Mouse (Mus musculus): ENCODE data around the gene C130050O18Rik. TPM values are rescaled to one million over a fixed set of nuclear protein-coding genes. Genes with fewer than 3 reads are reported as not detected.

The C130050O18Rik gene
- total and polyA plus RNA-seq, 2 experiments: 0.18 to 1.6 TPM

DNA sequence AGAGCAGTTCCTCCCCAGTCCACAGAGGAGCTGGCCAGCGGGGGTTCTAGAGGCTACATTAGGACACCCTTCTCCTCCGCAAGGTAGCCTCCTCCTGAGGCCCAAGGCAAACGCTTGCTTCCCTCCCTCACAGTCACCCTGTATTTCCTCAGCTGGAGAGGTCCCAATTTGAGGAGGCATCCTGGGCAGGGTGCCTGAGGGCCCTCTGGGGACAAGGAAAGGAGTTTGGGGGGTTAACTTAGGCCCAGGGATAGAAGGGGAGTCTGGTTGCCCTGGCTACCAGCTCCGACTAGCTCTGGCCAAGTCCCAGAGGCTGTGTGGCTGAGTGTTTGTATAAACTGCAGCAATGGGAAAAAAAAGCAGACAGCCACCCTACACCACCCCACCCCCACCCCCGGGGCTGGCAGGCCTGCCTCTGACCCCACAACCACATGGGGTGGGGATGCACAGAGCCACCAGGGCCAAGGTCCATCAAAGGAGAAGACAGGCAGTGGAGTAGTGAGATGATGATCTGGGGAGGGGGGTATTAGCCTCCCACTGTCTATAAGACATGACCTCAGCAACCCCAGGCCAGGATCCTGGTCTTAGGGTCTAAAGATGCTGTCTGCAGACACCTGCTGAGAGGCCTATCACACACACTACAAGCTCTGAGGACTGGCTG lies 40.0 kb upstream of the C130050O18Rik start:
- Histone ChIP-seq H3K4me3 (ENCODE audit: insufficient read depth, low read depth, low read length) (no peak overlapping the region), H3K9ac (ENCODE audit: low read depth, low read length) (peak overlapping the region; percentile 40), H3K4me1 (ENCODE audit: control insufficient read depth, insufficient read depth, low read length) (peaks cover 55% of the 10 kb centered on the region), H3K36me3 (ENCODE audit: control insufficient read depth, insufficient read depth, low read length) (no peaks in the 10 kb centered on the region), H3K27me3 (ENCODE audit: control insufficient read depth, insufficient read depth, low read length) (no peaks in the 10 kb centered on the region), H3K79me2 (ENCODE audit: control insufficient read depth, insufficient read depth, low read length) (no peaks in the 10 kb centered on the region), H3K27ac (replicated peaks; ENCODE audit: insufficient read depth, low read depth, low read length) (peak overlapping the region; percentile 93)
- DNase-seq (ENCODE audit: extremely low read depth, low read depth, low spot score): peak; percentile 49
- no peak for TF ChIP-seq CTCF (IDR thresholded peaks at IDR 0.05; ENCODE audit: low read depth, low read length)
- no peak for TF ChIP-seq POLR2A (IDR thresholded peaks at IDR 0.05; ENCODE audit: extremely low read depth, insufficient read depth, low read length)
- 5% methylated on average over 5 of the region's 5 CpGs for WGBS

DNA sequence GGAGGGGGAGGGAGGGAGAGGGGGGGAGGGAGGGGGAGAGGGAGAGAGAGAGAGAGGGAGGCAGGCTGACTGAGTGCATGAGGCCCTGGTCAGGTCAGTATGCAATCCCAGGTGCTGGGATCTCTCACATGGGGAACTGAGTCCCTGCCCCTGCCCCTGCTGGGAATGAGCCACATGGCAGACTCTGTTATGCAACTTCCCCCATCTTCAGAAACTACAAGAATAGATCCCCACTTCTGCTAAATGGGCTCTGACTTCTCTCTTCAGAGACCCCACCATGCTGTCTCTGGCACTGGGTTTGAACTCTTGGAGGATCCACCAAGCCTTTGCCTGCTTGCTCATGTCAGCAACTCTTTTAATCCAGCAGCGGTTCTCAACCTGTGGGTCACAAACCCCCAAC lies 39.3 kb upstream of the C130050O18Rik start:
- TF ChIP-seq POLR2A (IDR thresholded peaks at IDR 0.05; ENCODE audit: extremely low read depth, insufficient read depth, low read length) (no peak), CTCF (IDR thresholded peaks at IDR 0.05; ENCODE audit: low read depth, low read length) (no peak)
- Histone ChIP-seq H3K4me3 (ENCODE audit: insufficient read depth, low read depth, low read length) (no peak overlapping the region), H3K4me1 (ENCODE audit: control insufficient read depth, insufficient read depth, low read length) (peaks cover 63% of the 10 kb centered on the region), H3K79me2 (ENCODE audit: control insufficient read depth, insufficient read depth, low read length) (peaks cover 3% of the 10 kb centered on the region; the same call in 1 of the 2 replicates), H3K36me3 (ENCODE audit: control insufficient read depth, insufficient read depth, low read length) (no peaks in the 10 kb centered on the region), H3K9ac (ENCODE audit: low read depth, low read length) (peak overlapping the region; percentile 13; the same call in 1 of the 2 replicates), H3K27ac (replicated peaks; ENCODE audit: insufficient read depth, low read depth, low read length) (peak overlapping the region; percentile 77), H3K27me3 (ENCODE audit: control insufficient read depth, insufficient read depth, low read length) (no peaks in the 10 kb centered on the region)
- 70% methylated on average over 1 of the region's 1 CpGs for WGBS
- peak; percentile 55 for DNase-seq (ENCODE audit: extremely low read depth, low read depth, low spot score)

DNA sequence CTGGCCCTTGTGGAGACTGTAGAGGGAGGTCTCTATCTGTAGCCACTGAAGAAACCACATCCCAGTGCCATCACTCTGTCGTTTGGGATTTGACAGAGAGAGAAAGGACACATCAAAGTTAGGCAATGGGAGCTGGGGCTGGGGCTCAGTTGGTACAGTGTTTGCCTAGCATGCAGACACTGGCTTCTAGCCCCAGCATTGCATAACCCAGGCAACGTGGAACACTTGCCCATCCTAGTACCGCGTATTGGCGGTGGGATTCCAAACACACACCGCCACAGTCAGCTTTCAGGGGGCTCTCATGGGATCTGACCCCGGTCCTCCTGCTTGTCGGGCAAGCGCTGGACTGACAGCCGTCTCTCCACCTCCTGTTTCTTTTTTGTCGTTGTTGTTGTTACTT lies 38.6 kb upstream of the C130050O18Rik start:
- DNase-seq (ENCODE audit: extremely low read depth, low read depth, low spot score): peak; percentile 89

DNA sequence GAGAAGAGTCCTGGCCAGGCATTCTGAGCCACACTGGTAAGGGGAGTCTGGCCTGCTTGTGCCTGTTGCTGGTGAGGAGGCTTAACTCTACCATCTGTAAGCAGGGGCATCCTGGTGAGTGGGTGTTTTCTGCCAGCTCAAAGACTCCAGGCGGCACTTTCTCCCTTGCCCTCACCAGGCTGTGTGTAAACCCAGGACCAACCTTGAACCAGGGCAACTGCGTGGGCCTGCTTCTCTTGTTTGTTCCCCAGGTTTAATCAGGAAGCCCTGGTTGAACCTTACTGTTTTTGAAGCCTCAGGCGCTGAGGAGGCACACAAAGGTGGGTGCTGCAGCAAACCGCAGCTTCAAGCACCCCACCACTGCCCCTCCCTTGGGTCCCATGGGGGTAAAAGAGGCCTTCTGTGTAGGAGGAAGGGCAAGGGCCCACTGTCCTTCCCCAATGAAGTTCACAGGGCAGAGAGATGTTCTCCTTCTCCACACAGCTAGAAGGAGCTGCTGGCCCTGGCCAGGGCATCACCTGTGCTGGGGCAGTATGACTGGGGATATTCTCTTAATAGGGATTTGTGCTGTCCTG lies 37.1 kb upstream of the C130050O18Rik start:
- TF ChIP-seq POLR2A (IDR thresholded peaks at IDR 0.05; ENCODE audit: extremely low read depth, insufficient read depth, low read length) (no peak), CTCF (IDR thresholded peaks at IDR 0.05; ENCODE audit: low read depth, low read length) (no peak)
- Histone ChIP-seq H3K27me3 (ENCODE audit: control insufficient read depth, insufficient read depth, low read length) (no peaks in the 10 kb centered on the region), H3K4me3 (ENCODE audit: insufficient read depth, low read depth, low read length) (no peak overlapping the region), H3K4me1 (ENCODE audit: control insufficient read depth, insufficient read depth, low read length) (peaks cover 68% of the 10 kb centered on the region), H3K9ac (ENCODE audit: low read depth, low read length) (peak overlapping the region; percentile 58), H3K36me3 (ENCODE audit: control insufficient read depth, insufficient read depth, low read length) (no peaks in the 10 kb centered on the region), H3K27ac (replicated peaks; ENCODE audit: insufficient read depth, low read depth, low read length) (peak overlapping the region; percentile 77), H3K79me2 (ENCODE audit: control insufficient read depth, insufficient read depth, low read length) (peaks cover 3% of the 10 kb centered on the region; the same call in 1 of the 2 replicates)
- DNase-seq (ENCODE audit: extremely low read depth, low read depth, low spot score): peak; percentile 82
- WGBS: 18% methylated on average over 4 of the region's 4 CpGs

More for the DNA sequence above, 38.6 kb upstream of the C130050O18Rik start:
- Histone ChIP-seq H3K27ac (replicated peaks; ENCODE audit: insufficient read depth, low read depth, low read length) (peak overlapping the region; percentile 77), H3K36me3 (ENCODE audit: control insufficient read depth, insufficient read depth, low read length) (no peaks in the 10 kb centered on the region), H3K9ac (ENCODE audit: low read depth, low read length) (peak overlapping the region; percentile 28; the same call in 1 of the 2 replicates), H3K4me3 (ENCODE audit: insufficient read depth, low read depth, low read length) (no peak overlapping the region), H3K79me2 (ENCODE audit: control insufficient read depth, insufficient read depth, low read length) (peaks cover 3% of the 10 kb centered on the region; the same call in 1 of the 2 replicates), H3K27me3 (ENCODE audit: control insufficient read depth, insufficient read depth, low read length) (no peaks in the 10 kb centered on the region), H3K4me1 (ENCODE audit: control insufficient read depth, insufficient read depth, low read length) (peaks cover 67% of the 10 kb centered on the region)
- TF ChIP-seq CTCF (IDR thresholded peaks at IDR 0.05; ENCODE audit: low read depth, low read length) (no peak), POLR2A (IDR thresholded peaks at IDR 0.05; ENCODE audit: extremely low read depth, insufficient read depth, low read length) (no peak)
- 38% methylated on average over 11 of the region's 11 CpGs for WGBS

DNA sequence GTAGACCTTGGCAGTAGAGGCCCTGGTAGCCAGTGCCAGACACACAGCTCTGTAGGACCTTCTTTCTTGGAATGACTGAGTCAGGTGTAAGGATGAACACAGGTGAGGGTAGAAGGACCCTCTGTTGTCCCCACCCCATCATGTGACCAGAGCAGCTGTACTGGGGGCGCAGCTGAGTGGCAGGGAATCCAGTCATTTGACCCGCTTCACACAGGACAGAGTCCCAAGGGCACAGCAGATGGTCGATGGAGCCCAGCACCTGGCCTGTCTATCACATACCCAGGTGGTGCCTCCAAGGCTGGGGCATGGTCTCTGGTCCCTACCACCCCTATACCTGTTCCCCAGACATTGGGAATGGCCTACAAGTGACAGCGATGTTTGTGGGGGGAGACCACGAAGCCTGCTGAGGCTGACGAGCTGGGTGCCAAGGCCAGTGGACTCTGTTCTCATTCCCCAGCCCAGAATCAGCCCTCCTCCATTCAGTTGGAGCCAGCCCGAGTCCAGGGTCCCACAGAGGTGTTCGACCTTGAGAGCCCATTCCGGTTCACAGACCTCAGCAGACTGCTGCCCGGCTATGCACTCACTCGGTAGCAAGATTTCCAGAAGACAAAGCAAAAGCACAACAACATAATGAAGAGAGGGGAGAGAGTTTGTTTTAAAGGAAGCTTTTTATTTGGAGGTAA lies 36.3 kb upstream of the C130050O18Rik start:
- 23% methylated on average over 11 of the region's 11 CpGs for WGBS
- TF ChIP-seq POLR2A (IDR thresholded peaks at IDR 0.05; ENCODE audit: extremely low read depth, insufficient read depth, low read length) (0 out of 2 replicates have a peak, but pooled peaks have one; percentile 23), CTCF (IDR thresholded peaks at IDR 0.05; ENCODE audit: low read depth, low read length) (no peak)
- H3K9ac ChIP-seq (ENCODE audit: low read depth, low read length): peak overlapping the region; percentile 6
- no peak overlapping the region for H3K4me3 ChIP-seq (ENCODE audit: insufficient read depth, low read depth, low read length)
- H3K36me3 ChIP-seq (ENCODE audit: control insufficient read depth, insufficient read depth, low read length): no peaks in the 10 kb centered on the region
- H3K4me1 ChIP-seq (ENCODE audit: control insufficient read depth, insufficient read depth, low read length): peaks cover 68% of the 10 kb centered on the region
- H3K27me3 ChIP-seq (ENCODE audit: control insufficient read depth, insufficient read depth, low read length): no peaks in the 10 kb centered on the region
- peak; percentile 89 for DNase-seq (ENCODE audit: extremely low read depth, low read depth, low spot score)
- H3K27ac ChIP-seq (replicated peaks; ENCODE audit: insufficient read depth, low read depth, low read length): peak overlapping the region; percentile 77
- H3K79me2 ChIP-seq (ENCODE audit: control insufficient read depth, insufficient read depth, low read length): peaks cover 3% of the 10 kb centered on the region; the same call in 1 of the 2 replicates
